Mouse (Mus musculus) bone marrow, adult 2 months (tissue): Measurements from ENCODE around the gene Ctss.

Experiments used
- CTCF ChIP-seq: fragments of 200-500 bp; IDR thresholded peaks from 2 replicates; pipeline ENCODE4 v1.5.1; 2011; ENCODE audit warnings: low read length, control low read depth; ENCODE audit not compliant: control insufficient read depth, insufficient read depth
- POLR2A ChIP-seq: fragments of 200-500 bp; IDR thresholded peaks from 2 replicates; pipeline ENCODE4 v1.6.1; 2011; ENCODE audit warnings: low read depth, mild to moderate bottlenecking, control low read depth, low read length, borderline replicate concordance; ENCODE audit not compliant: control insufficient read depth

DNA sequence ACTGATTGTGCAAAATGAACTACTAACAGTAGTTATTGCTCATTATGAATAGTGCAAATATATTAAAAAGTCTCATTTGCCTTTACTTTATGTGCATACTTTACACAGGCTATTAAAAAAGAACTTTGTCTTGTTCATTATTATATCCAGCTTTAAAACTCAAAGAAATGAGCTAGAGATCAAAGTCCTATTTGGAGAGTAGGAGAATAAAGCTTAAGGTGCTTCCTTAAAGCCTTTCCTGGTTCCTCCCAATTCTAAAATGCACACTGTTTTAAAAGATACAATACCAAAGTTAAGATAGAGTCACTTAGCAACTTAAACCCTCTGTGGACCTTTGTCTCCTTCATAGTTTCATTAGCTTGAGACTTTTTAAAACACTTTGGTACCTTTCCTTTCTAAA lies 72.1 kb downstream of the Ctss start:
- TF ChIP-seq CTCF (no peak), POLR2A (no peak)
